Mouse (Mus musculus): Measurements from ENCODE around the gene Galc.

Galc gene

DNA sequence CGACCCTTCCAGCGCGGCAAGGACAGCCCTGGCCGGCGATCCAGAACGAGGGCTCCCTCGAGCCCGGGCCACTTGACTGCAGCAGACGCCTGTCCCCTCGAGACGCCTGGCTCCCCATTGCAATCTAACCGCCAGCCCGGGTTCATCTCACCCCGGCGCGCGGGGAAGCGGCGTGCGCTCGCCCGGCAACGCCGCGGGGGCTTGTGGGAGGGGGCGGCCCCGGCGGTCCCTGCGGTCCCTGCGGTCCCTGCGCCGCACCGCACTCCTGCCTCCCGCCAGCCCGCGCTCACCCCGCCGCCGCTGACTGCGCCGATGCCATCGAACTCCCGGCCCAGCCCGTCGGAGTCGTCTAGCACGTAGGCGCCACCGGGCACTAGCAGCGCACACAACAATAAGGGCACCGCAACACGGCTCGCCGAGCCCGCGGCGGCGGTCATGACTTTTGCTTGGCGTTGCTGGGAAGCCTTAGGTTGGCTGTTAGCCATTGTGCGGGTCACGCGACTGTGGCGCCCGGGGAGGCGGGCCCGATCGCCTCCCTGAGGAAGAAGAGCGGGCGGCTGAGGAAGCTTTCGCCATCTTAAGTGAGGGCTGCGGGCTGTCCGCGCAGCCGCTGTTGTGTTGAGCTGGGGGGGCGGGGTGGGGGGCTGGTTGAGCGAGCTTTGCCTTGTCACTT, at the start of gene Galc:
TSS of gene Galc (minus strand) at position 615 of the 673 bp plus-strand sequence.
- DNase-seq, result peak; percentile 93

DNA sequence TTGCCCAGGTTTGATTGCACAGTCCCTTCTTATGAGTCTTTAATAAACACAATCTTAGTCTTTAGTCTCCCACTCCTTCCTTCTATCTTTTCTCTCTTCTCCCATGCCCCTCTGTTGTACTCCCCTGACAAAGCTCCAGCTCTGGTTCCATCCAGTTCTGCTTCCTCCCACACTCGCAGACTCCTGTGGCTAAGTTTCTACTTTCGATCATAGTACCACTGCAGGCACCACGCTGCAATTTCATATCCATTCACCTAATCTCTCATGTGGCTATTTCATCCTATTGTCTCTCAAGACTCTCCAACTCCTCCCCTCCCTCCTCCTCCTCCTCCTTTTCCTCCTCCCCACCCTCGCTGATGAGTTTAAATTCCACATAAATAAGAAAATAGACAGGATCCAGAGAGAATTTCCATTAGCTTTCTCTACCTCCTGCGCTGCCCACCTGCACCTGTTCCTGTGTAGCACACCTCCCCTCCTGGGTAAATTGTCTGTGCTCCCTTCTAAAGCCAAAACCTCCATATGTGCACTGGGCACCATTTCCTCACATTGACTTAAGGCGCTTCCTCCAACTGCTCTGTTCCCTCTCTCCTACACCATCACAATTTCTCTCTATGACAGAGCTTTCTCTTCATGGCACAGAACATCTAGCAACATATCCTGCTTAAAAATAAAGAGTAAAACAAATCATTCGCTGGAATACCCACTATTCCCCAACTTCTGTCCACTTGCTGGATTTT, 48.1 kb upstream of the Galc start:
- no peak for DNase-seq

DNA sequence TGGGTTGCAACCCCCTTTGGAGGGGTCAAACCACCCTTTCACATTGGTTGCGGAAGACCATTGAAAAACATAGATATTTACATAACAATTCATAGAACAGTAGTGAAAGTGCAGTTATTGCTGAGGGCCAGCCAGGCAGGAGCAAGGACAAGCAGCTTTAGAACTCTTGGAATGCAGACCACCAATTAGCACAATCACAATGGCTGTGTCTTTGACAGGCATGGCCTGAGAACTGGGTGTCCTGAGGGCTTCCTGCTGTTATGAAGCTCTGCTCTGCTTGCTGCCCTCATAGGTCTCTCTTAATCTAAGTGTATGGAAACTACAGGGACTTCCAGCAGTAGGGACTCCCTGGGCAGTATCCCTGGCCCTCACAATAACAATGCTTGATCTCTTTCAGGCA, 43.8 kb upstream of the Galc start:
- DNase-seq, result no peak

DNA sequence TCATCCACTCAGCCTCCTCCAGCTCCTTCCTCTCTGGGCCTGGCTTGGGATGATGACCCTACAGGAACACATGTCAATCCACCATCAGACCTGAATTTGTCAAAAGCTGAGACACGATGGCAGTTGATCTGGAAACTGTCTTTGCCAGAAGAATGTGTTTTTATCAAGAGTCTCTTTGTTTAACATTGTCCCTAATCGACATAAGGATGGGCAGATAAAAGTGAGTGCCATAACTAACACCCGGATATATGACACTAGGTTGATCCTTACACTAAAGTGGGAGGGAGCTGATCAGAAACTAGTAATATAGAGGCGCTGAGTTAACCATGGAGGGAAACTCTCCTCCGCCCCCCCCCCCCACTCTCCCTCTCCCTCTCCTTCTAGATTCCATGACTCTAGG, 42.7 kb upstream of the Galc start:
- DNase-seq, result no peak

DNA sequence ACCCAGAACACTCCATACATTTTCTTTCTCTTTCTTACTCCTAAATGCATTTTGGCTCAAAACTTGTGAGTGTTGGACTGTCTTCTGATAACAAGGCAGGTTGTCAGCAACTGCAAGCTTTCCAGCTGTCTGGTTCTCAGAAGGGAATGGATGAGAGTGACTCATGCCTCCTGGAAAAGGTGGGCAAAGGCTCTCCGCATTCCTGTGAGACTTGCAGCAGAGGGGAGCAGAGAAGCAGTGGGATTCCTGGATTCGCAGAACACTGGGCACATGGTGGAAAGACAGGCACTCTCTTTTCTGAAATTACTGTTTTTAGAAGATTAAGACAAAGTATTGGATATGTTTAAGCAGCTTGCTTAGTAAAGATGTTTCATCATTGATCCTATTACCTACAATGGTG, 35.0 kb upstream of the Galc start:
- DNase-seq, result no peak

DNA sequence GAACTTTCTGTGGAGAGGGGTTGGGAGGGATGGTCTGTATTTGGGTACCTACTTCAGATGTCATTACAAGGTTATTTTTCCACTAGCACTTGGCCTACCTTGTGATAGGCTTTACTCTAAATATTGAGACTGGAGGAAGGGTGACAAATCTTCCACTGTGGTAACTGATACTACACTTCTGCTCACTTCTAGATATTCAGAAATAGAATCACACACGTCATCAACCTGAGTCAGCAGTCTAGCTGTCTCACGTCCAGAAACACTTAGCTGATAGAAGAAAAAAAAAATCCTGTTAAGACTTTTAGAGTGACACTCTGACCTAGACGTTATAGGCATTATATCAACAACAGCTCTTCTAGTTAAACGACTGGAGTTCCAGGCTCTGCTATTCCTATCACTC, 33.0 kb upstream of the Galc start:
- no peak for DNase-seq

DNA sequence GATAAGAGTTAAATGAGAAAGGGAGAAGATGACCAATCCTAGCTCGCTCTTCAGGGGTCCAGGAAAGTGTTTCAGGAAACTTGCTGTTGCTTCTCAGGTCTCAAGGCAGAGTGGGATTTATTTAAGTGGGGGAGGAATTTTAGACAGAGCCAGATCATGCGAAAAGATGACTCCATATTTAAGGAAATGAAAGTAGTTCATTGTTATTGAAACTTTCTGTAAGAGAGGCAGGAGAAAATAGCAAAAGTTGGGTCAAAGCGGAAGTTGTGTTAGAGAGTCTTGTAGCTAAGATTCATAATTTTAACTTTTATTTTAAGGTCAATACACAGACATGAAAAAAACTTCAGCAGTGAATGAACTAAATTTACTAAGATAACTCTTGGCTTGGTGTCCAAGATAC, 31.2 kb upstream of the Galc start:
- no peak for DNase-seq

DNA sequence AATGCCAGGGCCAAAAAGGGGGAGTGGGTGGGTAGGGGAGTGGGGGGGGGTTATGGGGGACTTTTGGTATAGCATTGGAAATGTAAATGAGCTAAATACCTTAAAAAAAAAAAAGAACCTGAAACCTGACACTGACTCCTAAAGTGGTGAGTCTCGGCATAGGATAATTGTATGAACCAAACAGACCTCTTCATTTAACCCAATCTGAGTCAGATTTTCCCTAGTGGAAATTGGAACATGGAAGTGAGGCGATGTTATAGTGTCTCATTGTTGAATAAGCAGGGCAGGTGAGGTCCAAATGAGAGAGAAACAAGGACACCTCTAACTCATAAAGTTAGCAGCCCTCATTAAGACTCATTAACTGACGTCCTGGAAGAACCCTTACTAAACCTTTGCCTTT, 25.2 kb upstream of the Galc start:
- DNase-seq, result no peak

DNA sequence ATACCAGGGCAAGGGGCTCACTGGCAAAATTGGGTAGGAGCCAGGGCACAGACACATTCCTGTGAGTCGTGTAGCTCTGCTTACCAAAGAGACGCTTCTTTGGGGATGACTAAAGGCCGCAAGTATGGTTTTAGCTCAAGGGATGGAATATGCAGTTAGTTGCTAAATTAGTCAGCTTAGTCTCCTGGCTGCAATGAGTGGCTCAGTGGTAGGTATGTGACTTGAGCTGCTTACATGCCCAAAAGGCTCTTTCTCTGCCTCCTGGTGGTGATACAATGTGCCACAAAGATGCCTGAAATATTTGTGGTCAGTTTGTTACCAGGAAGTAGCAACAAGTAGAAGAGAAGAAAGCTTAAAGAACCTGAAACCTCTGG, 24.2 kb upstream of the Galc start:
- no peak for DNase-seq

DNA sequence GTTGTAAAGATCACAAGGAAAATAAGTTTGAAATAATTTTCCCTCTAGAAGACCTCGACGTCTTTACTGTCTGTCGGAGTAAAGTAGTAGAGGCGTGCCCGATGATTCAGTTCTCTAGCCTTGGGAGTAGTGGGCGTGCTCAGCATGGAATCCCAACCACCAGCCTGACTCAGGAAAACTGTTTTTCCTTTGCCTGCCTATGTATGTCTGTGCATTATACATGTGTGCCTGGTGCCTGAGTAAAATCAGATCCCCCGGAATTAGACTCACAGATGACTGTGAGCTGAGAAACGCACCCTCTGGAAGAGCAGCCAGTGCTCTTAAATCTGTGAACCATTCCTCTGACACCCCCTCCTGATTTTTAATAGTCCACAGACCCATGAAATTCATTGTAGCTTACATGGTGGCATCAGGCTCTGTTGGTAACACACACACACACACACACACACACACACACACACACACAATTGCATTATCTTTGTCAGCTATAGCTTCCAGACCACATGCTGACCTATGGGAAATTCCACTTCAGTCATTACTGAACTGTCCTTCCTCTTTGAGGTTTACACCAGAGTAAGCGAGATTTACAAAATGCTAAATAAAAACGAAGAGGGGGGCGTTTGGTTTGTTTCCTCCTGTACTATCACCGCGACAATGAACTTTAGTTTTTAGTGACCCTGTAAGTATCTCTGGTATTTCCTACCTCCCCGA, 23.7 kb upstream of the Galc start:
- DNase-seq, result no peak

DNA sequence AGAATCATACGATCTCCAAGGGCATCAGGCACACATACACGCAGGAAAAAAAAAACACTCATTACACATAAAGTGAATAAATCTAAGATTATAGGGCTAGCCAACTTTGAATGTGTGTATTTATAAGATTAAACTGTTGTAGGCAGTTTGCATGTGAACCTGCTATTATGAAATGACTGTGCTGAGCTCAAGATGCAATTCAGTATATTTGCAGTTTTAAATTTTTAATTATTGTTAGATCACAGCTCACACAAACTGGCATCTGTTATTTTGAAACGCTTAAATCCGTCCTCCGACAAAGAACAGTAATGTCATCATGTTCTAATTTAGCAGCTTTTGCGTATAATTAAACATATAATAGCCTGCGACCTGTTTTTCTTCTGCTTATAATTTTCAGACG, 21.7 kb upstream of the Galc start:
- DNase-seq, result no peak

DNA sequence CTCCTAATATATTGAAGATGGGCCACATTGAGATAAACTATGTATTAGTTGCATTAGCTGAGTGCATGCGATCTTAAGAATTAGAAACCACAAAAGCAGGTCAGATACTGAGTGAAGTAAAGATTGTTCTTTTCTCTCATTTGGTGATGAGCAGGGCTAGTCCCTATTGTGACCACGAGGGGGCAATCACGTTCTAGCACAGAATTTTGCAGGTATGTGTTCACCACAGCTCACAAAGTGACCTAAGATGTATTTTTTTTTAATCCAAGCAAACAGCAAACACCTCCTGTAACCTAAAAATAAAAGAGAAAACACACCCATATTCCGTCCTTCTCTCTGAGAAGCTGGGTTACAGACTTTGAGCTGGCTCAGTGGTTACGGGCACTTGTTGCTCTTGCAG, 21.3 kb upstream of the Galc start:
- peak; percentile 77 for DNase-seq

DNA sequence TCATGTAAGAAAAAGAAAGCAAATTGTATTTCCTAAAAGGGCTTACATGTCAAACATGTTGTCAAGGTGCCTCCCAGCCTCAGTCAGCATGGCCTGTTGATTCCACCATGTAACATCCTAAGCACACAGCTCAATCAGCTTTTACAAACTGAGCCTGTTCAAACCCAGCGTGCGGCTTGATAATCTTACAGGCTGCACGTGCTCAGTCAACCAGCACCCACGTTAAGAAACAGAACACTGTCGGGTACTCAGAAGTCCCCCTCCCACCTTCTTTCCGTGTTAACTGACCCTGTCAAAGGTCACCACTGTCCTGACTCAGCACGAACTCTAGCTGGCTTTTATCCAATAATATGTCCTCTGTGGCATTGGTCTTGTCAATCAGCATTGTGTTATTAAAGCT, 13.2 kb upstream of the Galc start:
- DNase-seq, result no peak

DNA sequence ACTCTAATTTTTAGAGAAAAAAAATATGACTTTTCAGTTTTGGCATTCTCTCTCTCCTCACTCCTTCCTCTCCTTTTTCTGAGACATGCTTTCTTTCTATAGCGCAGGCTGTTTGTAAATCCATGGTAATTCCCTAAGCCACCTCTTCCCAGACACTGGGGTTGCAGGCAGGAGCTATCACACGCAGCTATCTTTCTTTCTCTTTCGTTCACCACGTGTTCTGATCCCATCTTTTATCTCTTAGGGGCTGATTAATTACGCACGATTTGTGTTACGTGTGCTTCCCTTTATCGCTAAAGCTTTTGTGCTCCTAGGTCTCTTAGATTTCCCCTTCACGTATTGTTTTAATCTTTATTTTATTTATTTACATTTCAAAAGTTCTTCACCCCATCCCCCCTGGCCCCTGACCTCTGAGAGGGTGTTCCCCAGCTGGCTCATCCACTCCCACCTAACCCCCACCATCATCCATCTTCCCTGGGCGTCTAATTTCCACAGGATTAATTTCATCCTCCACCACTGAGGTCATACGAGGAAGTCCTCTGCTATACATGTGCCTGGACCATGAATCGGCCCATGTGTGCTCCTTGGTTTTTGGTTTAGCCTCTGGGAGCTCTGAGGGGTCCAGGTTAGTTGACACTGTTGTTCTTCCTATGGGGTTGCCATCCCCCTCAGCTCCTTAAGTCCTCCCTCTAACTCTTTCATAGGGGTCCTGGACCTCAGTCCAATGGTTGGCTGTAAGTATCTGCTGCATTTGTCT, 11.7 kb upstream of the Galc start:
- no peak for DNase-seq

DNA sequence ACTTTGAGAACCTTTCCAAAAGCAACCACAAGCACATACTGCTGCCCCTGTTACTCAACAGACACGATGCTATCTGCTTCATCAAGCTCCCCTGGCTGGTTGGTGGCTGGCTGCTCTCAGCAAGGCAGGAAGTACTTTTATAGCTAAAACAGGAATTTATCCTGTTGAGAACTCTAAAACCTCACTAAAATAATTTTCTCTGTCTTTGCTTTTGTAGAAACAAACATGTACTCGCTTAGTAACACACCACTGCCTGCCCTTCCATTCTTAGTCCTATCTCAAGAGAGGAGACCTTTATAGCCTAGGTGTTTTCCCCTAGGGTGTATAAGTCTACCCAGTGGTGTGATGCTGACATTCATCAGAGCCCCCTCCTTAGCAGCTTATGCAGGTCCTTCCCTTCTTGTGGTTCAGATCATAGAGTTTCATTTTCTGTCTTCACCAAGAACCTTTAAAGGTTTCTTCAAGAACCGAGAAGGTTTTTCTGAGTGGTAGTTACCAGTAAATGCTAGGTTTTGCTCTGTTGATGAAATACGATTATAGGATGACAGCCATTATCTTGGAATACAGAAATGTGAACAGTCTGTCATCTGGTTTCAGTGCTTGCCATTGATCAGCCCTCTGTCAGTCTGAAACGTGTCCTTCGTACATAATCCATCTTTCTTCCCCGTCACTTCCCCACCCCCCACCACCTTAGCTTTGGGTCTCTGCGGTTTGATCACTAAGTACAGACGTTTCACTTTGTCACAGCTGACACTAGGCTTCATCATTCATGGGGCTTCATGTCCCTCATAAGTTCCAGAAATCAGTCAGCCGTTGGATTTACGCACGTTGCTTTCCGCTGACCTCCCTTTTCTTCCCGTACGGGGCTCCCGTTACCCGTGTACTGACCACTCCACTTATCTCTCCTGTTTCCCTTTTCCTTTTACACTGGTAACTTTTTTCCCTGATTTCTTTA, 10.8 kb upstream of the Galc start:
- DNase-seq, result no peak

DNA sequence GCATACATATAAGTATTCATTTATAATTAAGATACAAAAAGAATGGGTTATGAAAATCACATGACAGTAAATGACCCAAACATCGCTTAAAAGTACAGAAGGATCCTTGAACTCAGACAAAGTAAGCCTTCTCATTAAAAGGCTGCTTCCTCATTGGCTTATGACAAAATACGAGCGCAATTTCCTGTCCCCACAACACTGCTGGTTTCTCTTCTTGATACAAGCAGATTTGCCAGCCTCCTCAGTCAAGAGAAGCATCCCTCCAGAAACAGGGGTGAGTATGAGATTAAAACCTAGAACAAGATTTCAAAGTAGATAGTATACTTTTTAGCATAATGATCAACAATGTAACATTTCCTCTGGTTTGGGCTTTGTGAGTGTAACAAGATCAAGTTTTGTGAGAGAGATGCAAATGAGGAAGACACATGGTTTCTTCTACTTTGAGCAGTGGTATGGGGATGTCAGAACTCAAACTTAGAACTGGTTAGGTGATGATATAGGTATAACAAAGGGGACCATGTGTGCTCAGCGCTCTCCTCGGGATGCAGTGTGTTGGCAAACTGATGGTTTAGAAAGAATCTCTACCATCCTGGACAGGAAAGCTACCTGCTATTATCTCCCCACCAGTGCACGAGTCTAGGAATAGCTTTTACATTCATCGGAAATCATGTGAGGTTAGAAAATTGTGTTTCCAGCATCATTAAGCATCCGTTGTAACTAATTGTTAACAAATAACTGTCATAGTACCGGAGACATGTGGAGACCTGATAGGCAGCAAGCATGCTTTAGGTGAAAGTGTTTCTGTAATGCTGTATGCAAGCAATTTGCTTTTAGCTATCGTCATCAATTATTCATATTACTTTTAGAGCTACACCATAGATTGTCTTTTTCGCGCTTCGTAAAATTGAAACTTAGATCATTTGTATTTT, 9.4 kb upstream of the Galc start, which contains the start of gene Gpr65:
TSS of gene Gpr65 (plus strand) at position 195 of the 929 bp plus-strand sequence.
- no peak for DNase-seq

DNA sequence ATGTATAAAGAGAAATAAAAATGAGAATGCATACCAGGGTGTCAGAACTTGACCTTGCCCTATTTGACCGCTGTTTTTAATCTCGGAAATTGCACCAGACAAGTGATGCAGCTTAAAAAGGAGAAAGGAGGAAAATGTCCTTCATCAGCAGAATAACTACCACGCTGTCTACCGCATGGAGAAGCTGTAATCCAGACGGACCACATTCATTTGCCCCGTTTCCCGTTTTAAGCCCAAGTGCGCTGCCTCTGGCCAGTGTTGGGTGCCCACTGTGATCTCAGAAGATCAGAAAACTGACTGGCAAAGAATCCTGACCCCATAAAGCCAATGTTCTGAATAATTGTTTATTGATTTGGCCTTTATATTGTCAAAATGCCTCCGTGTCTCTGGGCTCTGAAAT, 6.4 kb upstream of the Galc start:
- no peak for DNase-seq

DNA sequence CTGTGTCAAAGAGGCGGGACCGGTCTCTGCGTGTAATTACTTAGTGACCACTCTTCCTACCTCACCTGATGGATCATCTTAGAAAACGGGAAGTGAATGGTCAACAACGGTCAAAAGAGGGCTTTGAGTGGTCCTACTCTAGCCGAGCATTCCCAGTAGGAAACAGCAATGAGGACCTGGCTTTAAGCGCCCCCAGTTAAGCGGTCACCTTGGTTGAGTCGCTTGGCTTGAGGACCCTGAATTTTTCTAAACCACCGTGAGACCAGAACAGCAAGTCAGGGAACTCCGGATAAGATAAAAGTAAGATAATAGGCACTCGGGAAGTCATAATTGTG, 226 bp upstream of the Galc start:
- DNase-seq, result no peak

DNA sequence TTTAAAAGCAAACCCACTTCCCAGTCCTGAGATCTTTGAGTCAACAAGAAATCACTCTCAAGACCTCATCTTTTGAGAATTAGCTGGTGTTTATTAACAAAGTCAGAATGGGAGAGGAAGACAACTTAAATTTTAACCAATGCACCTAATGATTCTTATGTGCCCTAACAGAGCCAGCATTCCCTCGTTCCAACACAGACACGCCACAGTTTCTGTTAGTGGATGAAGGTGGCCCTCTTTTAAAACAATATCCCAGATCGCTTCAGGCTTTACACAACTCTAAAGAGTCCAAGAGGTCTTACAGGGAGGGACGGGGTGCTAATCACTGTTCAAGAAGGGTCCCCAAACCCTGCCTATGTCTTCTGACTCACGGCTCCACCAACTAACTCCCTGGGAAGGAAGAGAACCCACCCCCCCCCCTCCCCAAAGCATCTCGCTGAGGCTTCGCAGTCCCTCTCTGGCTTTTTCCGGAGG, 851 bp downstream of the Galc start:
- peak; percentile 24 for DNase-seq

DNA sequence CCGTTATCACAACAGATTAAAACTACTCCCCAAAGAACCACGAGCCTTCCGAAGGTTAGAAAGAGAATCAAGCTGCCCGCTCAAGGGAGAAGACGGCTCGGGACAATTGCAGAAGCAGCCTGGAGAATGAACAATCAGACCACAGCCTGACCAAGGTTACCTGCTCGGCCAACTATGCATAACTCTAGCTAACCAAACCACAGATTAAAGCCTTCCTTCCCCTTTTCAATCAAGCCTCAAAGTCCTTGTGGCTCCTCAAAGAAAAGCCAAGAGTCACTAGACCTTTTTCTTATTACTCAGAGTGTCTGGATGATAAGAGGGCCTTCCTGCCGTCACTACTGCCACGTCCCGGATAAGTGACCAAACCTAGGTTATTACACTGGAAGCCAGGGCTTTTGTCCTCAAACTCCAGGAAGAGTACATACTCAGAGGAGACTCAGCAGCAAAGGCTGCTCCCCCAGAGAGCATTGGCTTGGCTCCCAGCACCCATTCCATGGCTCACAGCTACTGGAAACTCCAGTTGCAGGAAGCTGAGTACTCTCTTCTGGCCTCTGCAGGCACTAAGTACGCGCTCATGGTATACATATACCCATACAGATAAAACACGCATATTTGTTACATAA, 3.8 kb downstream of the Galc start:
- DNase-seq, result peak; percentile 15

DNA sequence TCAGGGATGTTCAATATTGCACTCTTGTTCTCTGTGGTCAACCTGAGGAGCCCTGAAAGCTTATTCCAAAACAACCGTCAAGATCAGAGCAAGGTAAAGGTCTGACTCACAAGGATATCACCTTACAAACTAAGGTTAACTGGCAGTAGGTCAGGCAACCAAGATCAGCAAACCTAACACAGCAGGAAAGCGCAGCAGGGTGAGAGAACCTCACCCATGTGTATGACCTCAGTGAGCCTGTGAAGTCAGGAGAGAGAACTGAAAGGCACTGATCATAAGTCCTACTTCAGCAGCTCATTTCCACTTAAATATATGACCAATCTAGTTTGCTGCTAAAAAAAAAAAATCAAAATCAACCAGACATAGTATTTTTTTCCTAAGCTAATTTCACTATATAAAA, 6.8 kb downstream of the Galc start:
- no peak for DNase-seq

Data from kidney, postnatal 10 days (tissue).